Mouse (Mus musculus): ENCODE measurements at regions not wholly inside any gene's neighbourhood (a gene's known extent, or its start where the extent isn't known, plus 50 kb on each side); places are given as distances from the start of the nearest gene placed in this dataset.

- DNase-seq (ENCODE audit: low read depth, low spot score), result peak; percentile 74
Observed at GRCm38 (mm10) chr13:97652279-97652678, 108.2 kb downstream of the Gm10260 start.

- DNase-seq (ENCODE audit: low read depth, low spot score), result no peak
Observed at GRCm38 (mm10) chr13:97651761-97652160, 108.7 kb downstream of the Gm10260 start.

- DNase-seq (ENCODE audit: low read depth, low spot score), result peak; percentile 41
Observed at GRCm38 (mm10) chr13:97651176-97651575, 109.3 kb downstream of the Gm10260 start.

GRCm38 (mm10) chr13:97650191-97650590 is 110.2 kb downstream of the Gm10260 start:
- no peak for DNase-seq (ENCODE audit: low read depth, low spot score)

- no peak for DNase-seq (ENCODE audit: low read depth, low spot score)
Observed at GRCm38 (mm10) chr13:97647486-97647885, 112.9 kb downstream of the Gm10260 start.

GRCm38 (mm10) chr13:97646021-97646385 is 114.4 kb downstream of the Gm10260 start:
- no peak for DNase-seq (ENCODE audit: low read depth, low spot score)

- DNase-seq (ENCODE audit: low read depth, low spot score), result no peak
Observed at GRCm38 (mm10) chr13:97645107-97646020, 115.1 kb downstream of the Gm10260 start.

- DNase-seq (ENCODE audit: low read depth, low spot score), result no peak
Observed at GRCm38 (mm10) chr13:97640236-97640635, 120.2 kb downstream of the Gm10260 start.

- DNase-seq (ENCODE audit: low read depth, low spot score), result no peak
Observed at GRCm38 (mm10) chr13:97639656-97640055, 120.8 kb downstream of the Gm10260 start.

- DNase-seq (ENCODE audit: low read depth, low spot score), result peak; percentile 83
Observed at GRCm38 (mm10) chr13:97638457-97639088, 121.9 kb downstream of the Gm10260 start.

- no peak for DNase-seq (ENCODE audit: low read depth, low spot score)
Observed at GRCm38 (mm10) chr13:97637506-97637905, 122.9 kb downstream of the Gm10260 start.

GRCm38 (mm10) chr13:97634041-97634788 is 126.2 kb downstream of the Gm10260 start:
- peak; percentile 86 for DNase-seq (ENCODE audit: low read depth, low spot score)

GRCm38 (mm10) chr13:97633551-97633950 is 126.9 kb downstream of the Gm10260 start:
- DNase-seq (ENCODE audit: low read depth, low spot score), result peak; percentile 77

GRCm38 (mm10) chr13:97631872-97632402 is 128.5 kb downstream of the Gm10260 start:
- DNase-seq (ENCODE audit: low read depth, low spot score), result peak; percentile 82

GRCm38 (mm10) chr13:97630921-97631320 is 129.5 kb downstream of the Gm10260 start:
- no peak for DNase-seq (ENCODE audit: low read depth, low spot score)

- peak; percentile 81 for DNase-seq (ENCODE audit: low read depth, low spot score)
Observed at GRCm38 (mm10) chr13:97628608-97629007, 131.8 kb downstream of the Gm10260 start.

- DNase-seq (ENCODE audit: low read depth, low spot score), result peak; percentile 79
Observed at GRCm38 (mm10) chr13:97627247-97627646, 133.2 kb downstream of the Gm10260 start.

- DNase-seq (ENCODE audit: low read depth, low spot score), result peak; percentile 65
Observed at GRCm38 (mm10) chr13:97626786-97627185, 133.6 kb downstream of the Gm10260 start.

- no peak for DNase-seq (ENCODE audit: low read depth, low spot score)
Observed at GRCm38 (mm10) chr13:97626116-97626515, 134.3 kb downstream of the Gm10260 start.

- DNase-seq (ENCODE audit: low read depth, low spot score), result no peak
Observed at GRCm38 (mm10) chr13:97625391-97625790, 135.0 kb downstream of the Gm10260 start.

GRCm38 (mm10) chr13:97618190-97618586 is 142.2 kb downstream of the Gm10260 start:
- DNase-seq (ENCODE audit: low read depth, low spot score), result no peak

Measured in brain, adult 2 months (tissue).